Mouse (Mus musculus) kidney, postnatal 36 days (tissue): ENCODE measurements around the gene Gpsm2.

Experiments
- DNase-seq, 2 experiments: peaks; one replicate each; pipeline ENCODE4 v3.0.0; 2021 to 2022; ENCODE audit warnings: mixed read lengths in 2 of 2

Gpsm2 gene

DNA sequence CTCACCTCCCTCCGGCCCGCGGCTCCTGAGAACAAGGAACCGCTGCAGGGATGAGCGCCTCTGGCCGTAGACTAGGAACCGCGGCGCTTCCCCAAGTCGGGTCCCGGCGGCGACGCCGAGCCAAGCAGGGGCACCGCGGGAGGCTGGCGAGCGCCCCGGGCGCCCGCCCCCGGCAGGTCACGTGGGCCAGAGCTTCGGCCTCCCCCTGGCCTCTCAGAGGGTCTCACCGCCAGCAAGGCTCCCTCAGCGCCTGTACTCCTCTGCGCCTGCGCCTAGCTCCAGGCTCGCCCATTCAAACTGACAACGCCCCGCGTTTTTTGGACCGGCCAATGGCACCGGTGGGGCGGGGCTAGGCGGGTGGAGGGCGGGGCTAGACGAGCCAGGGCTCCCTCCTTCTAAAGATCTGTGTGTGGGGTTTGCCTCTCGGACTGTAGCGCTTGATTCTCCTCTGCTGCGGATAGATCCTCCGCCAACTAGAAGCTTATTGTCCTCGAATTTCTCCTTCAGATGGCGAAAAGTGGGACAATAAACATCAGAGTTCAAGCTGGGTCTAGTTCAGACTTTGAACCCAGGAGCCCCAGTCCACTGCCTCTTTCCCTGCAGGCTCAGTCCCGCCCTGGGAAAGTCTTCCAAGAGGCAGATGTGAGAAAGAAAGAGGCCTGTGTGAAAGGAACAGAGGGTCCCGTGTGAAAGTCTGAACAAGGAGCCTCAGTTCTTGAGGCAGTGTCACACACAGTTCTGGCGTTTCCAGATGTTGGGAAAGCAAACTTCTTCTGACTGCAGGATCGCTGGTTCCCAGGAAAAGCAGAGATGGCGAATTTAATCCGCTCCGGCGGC, at the start of gene Gpsm2:
Gene Gpsm2 (minus strand): TSS at position 274 of the 837 bp plus-strand sequence.
- peak; percentile 95 to 98 for DNase-seq

DNA sequence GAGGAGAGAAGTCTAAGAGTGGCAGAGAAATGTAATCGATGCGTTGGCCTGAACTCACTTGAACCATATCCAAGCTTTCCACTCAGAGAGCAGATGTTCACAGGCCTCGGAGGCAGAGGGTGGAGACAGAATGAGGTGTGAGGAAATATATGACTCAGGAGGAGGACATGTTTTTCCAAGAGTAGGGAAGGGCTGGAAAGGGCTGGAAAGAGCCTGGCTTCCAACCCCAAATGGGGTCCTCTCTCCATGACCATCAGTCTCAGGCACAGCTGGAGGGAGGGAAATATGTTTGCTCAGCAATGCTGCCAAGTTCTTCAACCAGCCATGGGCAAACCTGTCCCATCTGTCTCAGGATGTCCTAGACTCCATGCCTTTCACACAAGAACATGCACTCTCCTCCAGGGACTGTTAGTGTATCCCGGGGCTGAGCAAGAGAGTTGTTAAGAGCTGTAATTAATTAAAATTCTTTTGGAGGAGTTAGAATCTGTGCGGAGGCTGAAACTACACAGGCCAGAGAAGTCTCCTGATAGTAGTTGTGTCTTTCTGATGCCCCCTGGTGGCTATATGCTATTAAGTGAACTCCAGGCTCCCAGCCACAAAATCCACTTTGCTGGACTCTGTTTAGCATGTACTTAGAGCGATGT, 48.7 kb upstream of the Gpsm2 start:
- peak; percentile 72 to 78 for DNase-seq

DNA sequence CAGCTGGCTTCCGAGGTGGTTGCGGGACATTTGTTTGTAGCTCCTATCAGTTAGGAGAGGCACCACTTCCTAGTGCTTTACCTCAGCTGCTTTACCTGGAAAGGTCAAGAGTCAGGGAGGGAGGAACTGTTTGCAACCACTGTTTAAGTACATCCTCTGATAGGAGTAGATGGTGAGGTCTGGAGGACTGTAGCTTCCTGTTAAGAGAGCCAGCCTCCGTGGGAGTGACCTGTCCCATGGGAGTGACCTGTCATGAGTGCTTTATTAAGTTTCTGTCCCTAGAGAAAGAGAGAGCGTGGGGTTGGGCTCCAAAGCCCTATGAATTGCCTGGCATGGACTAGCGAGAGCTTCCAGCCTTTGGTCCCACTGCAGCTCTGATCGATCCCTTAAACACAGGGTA, 47.4 kb upstream of the Gpsm2 start:
- DNase-seq, result no peak

DNA sequence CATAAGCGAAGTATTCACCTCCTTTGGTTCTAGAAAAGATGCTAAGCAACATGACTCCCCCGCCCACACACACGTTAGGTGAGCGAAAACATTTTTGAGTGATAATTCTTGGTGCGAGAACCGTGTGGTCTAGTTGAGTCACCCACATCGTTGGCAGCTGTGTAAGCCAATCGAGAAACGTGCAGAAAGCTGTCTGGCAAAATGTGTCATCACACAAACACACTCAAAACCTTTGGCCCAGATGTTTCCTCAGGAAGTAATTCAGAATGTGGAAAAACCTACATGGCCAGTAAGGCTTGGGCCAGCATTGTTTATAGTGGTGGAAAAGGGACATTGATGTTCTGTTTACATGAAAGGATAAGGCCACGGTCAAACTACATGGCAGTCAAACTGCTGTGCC, 45.3 kb upstream of the Gpsm2 start:
- DNase-seq, result no peak

DNA sequence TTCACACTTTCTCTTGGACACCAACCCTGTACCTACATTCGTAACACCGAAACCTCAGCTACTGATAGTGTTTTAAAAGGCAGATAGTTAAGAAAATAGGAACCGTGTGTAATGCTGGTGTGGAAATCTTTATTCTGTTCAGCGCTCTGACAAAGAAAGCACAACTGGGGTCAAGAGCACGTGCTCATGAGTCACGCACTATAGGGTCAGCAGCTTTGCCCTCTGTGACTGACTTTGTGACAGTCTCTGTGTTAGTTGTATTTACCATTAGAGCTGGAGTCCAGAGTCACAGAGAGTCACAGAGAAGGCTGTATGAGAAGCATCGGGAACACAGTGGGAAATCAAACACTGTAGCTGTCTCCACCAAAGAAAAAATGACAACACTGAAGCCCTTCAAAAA, 44.8 kb upstream of the Gpsm2 start:
- no peak for DNase-seq

DNA sequence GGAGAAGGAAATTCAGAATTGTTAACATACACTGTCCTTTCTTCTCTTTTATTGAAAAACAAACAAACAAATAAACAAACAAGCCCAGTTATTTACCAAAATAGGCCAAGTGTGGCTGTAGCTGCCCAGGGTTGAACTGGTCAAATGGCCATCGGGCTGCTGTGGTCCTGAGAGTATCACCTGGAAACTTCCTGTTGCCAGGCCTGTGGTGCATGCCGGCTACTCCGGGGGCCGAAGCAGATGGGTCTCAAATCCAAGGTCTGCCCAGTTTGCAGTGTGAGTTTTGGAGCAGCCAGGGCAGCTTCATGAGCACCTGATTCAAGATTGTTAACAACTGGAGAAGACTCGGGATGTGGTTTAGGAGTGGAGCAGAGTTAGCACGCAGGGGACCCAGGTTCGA, 43.4 kb upstream of the Gpsm2 start:
- no peak for DNase-seq

DNA sequence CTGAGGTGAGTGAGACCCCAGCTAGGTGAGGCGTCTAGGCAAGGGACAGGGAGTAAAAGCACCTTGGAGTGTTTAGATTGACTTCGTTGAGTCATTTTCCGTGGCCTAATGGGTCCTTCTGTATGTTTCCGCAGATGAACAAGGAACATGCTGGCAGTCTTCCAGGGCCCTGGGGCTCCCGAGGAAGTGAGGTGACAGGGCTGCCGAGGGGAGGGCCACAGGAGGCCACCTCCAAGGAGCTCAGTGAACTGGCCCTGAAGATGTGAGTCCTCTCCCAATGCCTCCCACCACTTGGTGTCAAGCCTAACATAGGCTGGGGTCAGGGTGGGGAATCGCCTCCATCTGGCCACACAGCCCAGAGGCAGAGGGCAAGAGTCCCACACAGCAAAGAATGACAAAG, 42.9 kb upstream of the Gpsm2 start:
- DNase-seq, result peak in 1 of 2 experiments; percentile 10

DNA sequence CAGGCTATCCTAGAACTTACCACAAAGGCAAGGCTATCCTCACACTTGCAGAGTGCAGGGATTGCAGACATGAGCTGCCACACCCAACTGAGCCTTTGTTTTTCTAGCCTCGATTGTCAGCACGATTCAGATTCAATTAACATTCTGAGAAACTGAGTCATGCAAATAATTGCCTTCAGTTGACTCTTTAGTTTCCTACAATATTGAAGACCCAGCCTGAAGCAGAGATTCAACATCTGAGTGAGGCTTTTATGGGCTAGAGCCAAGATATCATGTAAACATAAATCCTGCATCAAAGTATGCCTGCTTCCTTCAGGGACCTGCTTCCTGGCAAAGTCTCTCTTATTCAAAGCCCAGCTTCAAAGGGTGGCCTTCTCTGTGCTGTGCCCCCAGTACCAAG, 41.6 kb upstream of the Gpsm2 start:
- DNase-seq, result no peak

DNA sequence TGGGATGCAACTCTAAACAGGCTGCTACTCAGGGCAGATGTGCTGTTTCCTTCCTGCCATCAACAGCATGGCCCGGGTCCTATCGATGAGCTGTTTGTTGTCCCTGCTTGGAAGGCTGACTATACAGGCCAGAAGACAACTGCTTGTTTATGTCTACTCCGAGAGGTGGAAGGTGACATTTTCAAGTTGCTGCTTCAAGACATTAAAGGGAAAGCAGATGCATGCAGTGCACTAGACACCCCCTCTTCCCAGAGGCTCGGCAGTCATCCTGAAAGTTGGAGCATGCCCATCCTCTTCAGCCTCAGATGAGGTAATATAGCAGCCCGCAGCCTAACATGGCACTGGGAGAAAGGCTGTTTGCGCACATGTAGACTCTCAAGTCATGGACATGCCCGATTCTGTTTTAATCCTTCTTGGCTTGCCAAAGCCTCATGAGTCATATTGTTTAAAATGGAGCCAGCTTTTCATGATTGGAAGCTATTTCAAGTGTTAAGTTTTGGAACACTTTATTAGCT, 40.5 kb upstream of the Gpsm2 start:
- no peak for DNase-seq

DNA sequence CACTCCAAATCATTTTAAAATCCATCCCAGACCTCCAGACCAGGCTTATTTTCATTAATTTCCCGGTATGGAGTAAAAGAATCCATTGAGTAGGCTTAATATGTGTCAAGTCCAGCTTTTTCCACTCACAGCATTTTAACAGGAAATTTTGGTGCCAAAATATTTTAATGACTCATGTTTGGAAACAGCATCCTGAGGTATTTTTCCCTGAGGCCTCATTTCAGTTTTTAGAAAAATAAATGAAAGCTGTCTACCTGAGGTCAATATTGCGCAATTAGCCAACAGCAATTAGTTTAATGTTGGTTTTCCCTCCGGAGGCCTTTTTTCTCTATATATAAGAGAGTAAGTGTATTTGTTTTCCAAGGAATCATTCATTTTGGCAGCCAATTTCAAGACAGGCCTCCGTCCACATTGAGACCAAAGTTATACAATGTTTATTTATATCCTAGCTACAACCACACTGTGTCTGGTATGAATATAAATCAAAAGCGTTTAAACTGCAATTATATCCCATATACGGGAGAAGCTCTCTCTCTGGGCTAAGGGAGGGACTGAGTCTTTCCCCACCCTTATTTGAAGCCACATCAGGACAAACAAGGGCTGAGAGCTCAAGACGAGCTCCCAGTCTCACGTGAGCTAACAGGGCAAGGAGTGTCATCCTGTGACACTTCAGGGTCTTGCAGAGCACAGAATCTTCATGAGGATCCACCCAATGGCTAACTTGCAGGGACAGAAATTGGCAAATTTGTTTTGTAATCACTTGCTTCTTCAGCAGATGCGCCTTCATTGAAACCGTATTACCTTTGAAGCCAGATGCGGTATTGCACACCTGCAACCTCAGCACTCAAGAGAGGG, 37.7 kb upstream of the Gpsm2 start:
- DNase-seq, result no peak

DNA sequence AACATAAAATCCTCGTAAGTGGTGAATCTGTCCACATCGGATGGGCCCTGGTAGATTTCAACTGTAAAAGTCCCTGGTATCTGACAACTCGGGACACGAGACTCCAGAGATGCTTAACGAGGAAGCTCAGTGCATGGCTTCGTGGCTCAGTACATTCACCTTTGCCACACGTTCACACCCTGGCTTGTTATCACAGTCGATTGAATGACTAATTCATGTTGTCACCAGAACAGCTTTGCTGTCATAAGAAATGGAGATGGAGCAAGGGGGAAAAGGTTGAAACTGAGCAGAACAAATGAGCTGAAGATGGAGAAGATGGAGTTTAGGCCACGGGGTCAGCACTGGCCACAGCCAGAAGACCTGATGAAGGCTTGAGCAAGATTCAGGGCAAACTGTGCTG, 35.5 kb upstream of the Gpsm2 start:
- DNase-seq, result no peak

DNA sequence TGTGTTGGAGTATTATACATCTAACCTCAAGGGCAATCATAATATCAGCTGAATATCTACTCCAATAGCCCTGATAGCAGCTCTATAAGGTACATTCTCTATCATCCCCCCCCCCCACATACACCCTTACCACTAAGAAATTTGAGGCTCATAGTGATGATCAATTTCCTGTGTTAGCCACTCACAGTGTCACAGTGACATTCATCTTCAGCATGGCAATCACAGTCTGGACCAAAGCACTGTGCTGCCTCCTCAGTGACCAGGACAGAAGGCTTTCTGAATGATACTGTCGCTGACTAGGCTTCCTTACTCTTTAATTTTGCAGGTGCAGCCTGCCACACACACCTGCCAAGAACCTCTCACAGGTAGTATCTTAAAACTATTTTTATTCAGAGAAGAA, 34.0 kb upstream of the Gpsm2 start:
- no peak for DNase-seq

DNA sequence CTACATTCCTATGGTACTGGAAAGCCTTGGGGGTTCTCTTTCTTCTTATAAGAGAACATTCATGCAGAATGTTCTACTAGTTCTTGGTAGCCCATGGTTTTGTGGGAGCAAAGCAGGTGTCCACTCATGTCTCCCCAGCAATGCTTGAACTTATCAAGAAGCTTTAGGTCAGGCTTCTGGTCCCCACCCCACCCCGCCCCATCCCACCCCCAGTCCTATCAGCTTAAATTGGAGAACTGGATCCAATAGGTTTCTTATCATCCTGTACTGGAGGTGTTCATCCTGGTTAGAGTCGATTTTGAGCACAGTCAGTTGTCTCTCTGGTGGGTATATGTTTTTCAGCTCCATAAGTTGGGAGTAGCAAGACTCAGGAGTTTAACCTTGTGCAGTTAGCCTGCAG, 33.4 kb upstream of the Gpsm2 start:
- DNase-seq, result no peak

DNA sequence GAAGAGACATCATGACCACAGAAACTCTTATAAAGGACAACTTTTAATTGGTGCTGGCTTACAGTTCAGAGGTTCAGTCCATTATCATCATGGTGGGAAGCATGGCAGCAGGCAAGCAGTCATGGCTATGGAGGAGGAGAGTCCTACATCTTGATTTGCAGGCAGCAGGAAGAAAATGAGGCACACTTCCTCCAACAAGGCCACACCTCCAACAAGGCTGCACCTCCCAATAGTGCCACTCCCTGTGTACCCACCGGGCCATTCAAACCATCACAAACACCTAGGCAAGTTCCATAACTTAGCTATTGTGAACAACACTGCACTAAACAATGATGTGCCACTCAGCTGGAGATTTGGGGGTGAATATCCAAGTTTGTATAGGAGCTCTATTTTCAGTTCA, 32.4 kb upstream of the Gpsm2 start:
- no peak for DNase-seq

DNA sequence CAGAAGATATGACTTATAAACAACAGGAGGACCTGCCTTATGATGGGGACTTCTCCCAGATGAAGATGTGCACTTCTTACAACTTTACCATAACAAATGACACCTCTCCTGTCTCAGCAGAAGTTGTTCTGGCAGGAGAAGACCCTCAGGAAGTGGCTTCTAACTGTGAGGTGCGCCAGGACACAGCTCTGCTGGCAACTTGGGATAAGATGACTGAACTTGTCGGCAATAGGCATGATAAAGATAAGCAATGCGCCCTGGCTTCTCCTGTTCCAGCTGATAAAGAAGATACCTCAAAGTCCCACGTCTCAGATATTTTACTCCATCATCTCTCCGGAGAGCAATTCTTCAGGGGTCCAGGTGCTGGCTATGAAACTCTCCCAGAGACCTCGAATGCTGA, 29.6 kb upstream of the Gpsm2 start:
- DNase-seq, result no peak

DNA sequence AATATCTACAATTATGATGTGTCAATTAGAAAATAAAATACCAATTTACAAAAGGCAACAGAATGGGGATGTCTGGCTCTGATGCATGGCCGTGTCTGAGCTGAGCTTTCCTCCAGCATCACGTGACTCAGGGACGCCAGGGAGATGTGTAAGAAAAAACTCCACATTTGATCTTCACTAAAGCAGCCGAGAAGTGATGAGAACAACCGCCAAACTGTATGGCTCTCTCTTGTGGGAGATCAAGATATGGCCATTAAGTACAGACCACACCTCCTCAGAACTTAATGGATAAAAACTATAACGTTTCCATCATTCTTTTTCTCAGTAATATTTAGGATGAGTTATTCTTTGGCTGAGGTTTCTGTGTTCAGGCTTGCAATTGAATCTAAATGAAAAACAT, 29.0 kb upstream of the Gpsm2 start:
- no peak for DNase-seq

DNA sequence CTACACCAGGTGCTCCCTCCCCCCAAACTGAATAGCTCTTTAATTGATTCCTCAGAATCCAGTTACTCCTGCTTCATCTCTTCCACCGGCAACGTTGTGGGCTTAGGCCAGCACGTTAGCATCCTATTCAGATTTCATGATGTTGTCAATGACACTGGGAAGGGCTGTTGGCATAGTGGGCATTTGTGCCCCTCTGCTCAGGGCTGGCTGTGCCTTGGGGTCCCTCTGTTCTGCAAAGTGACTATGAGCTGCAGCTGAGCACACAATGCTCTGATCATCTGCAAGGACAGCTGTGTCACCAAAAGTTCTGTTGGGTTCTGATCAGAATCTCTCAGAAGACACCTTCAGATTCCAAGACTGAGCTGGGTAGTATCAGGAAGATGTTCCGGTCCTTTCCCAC, 22.0 kb upstream of the Gpsm2 start:
- DNase-seq, result no peak

DNA sequence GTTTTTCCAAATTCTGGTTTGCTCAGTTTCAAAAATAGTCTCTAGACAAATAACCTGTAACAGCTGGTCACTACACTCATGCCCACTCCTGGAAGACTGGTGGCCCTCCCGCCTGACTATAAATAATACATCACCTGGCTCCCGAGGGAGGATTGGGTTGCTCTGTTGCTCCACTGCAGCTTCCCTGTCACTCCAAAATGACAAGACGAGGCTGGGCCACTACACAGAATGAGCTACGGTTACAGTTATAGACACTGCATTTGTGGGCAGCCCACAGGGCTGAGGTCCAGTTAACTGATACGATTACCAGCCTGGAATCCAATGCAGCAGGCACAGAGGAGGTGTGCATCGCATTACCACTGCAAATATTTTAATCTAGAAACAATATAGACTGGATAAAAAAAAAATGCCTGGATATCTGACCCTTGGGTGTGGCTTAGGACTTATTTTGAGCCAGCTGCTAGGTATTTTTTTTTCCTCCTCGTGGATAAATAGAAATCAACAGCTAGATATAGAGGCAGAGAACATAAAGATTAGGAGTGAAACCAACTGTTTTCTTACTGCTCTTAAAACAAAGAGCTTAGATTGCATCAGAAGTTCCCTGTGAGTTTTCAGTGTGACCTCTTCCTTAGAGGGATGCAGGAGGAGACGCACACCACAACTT, 17.1 kb upstream of the Gpsm2 start, which contains the start of gene Aknad1:
Gene Aknad1 (plus strand): TSS at position 614 of the 664 bp plus-strand sequence.
- DNase-seq, result no peak

DNA sequence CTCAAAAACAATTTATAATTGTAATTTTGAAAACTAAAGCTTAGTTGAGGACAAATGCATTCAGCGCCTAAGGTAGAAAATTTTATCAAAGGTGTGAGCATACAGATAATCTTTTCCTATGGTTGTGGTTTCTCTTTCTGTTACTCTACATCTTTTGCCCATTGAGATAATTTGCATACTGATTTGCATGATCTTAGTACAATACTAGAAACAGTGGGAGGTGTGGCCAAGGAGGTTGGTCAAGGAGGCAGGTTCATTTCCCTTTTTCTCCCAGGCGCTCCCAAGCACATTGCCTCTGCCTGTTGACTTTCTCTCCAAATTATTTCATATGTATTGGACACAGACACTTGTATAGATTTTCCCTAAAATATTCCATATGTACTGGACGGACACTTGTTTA, 15.7 kb upstream of the Gpsm2 start:
- DNase-seq, result no peak

DNA sequence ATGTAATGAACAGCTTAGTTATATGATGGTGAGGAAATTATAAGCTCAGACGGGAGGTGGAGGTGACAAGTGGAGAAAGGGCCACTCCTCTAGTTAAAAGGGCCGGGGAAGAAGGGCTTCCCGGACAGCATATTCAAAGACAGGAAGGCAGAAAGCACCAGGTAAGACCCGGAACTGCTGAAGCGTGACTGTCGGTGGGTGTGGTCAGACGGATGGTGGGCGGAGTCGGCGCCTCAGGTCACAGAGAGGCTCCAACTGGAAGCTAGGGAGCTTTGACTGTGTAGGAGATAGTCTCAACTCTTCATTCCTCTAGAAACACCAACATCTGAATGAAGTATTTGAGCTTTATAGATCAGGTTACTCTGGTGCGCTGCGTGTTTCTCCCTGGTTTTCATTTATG, 8.2 kb upstream of the Gpsm2 start:
- peak in 1 of 2 experiments; percentile 25 for DNase-seq

DNA sequence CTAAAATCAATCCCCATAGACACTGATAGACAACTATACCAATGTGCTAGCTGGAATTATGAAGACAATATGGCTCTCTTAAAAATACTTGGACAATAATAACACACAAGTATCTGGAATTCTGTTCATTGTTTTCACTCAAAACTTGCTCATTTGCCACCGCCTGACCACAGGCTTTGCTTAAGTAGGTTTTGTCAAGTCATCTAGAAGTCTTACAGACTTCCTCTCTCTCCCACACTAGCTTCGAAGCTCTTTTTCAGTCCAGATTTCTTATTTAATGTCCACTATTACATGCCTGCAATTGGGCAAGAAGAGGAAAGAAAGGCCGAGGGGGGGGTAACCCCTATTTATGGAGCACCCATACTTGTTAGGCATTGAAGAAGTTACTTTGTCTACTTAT, 5.7 kb upstream of the Gpsm2 start:
- DNase-seq, result no peak

DNA sequence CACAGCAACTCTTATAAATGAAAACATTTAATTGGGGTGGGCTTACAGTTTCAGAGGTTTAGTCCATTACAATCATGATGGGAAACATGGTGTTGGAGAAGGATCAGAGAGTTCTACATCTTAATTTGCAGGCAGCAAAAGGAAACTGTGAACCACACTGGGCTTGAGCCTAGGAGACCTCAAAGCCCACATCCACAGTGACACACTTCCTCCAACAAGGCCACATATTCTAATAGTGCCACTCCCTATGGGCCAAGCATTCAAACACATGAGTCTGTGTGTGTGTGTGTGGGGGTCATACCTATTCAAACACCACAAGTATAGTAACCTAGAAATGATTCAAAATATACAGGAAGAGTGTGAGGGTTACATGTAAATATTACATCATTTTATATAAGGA, 5.2 kb upstream of the Gpsm2 start:
- DNase-seq, result no peak

DNA sequence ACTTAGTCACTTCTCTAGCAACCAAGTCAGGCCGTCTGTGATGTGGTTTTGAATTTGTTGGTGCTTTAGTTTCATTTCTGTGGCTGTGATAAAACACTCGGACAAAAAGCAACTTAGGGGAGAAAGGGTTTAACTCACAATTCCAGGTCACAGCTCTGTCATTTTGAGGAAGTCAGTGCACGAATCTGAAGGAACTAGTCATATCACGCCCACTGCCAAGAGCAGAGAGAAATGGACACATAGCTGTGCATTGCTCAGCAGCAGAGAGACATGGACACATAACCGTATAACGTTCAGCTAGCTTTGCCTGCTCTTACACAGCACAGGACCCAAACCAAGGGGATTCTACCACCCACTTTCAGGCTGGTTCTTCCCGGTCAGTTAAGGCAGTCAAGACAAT, 4.3 kb upstream of the Gpsm2 start:
- no peak for DNase-seq
